Mouse (Mus musculus): ENCODE results near the gene Aldh2. TPM values are rescaled to one million over a fixed set of nuclear protein-coding genes. Genes with fewer than 3 reads are reported as not detected.
"Not testable (repeated sequence)": the region's sequence is repeated elsewhere in the genome, so short reads cannot be mapped to it uniquely, and the experiment has no call there.

Aldh2 gene
- total RNA-seq, 2 experiments from 2014 or later, result 111 to 120 TPM

DNA sequence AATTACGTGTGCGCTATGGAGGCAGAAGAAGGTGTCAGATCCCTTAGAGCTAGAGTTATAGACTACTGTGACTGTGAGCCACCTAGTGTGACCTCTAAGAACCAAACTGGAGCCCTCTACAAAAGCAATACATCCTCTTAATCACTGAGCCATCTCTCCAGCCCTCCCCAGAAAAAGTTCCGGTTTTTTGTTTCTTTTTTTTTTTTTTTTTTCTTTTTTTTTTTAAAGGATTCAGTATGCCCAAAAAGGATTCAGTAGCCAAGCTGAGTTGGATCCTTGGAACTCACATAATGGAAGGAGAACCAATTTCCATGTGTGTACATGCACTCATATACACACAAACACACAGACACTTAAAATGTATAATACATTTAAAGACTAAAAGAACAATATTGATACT lies 50.3 kb downstream of the Aldh2 start:
- intact Hi-C loops (cut with DNase I), result no loop called here
- H3K27ac ChIP-seq, result no peak overlapping the region
- TF ChIP-seq CTCF (IDR thresholded peaks at IDR 0.05), result no peak
- H3K4me3 ChIP-seq, result no peak overlapping the region
- no peak for DNase-seq (ENCODE audit: extremely low spot score in 1 of 2, low spot score in 2 of 2)

DNA sequence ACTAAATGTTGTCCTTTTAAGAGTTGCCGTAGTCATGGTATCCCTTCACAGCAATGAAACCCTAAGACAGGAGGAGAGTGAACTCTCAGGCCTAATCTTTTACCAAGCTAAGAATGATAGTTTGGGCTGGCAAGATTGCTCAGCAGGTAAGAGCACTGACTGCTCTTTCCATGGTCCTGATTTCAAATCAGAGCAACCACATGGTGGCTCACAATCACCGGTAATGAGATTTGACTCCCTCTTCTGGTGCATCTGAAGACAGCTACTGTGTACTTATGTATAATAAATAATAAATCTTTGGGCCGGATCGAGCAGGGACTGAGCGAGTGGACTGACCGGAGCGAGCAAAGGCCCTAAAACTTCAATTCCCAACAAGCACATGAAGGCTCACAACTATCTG lies 52.4 kb downstream of the Aldh2 start:
- intact Hi-C loops (cut with DNase I), result no loop called here
- DNase-seq (ENCODE audit: extremely low spot score in 1 of 2, low spot score in 2 of 2), result no peak
- TF ChIP-seq CTCF (IDR thresholded peaks at IDR 0.05), result peak; percentile 28
- Histone ChIP-seq H3K27ac (no peak overlapping the region), H3K4me3 (no peak overlapping the region)

DNA sequence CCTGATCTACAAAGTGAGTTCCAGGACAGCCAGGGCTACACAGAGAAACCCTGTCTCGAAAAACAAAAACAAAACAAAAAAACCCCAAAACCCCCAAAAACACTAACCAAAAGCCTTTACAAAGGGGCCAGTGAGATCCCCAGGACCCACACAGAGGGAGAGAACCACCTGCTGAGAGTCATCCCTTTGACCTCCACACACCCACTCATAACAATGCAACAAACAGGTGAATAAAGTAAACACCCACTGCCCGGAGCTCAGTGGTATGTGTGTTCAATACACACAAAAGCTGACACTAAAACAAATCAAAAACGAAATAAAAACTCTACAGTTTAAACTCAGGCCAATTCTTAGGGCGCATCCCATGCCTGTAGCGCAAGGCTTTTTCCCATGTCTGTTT lies 53.6 kb downstream of the Aldh2 start:
- no peak for DNase-seq (ENCODE audit: extremely low spot score in 1 of 2, low spot score in 2 of 2)
- TF ChIP-seq CTCF (IDR thresholded peaks at IDR 0.05), result no peak
- no peak overlapping the region for H3K4me3 ChIP-seq
- H3K27ac ChIP-seq, result no peak overlapping the region
- intact Hi-C loops (cut with DNase I), result no loop called here

DNA sequence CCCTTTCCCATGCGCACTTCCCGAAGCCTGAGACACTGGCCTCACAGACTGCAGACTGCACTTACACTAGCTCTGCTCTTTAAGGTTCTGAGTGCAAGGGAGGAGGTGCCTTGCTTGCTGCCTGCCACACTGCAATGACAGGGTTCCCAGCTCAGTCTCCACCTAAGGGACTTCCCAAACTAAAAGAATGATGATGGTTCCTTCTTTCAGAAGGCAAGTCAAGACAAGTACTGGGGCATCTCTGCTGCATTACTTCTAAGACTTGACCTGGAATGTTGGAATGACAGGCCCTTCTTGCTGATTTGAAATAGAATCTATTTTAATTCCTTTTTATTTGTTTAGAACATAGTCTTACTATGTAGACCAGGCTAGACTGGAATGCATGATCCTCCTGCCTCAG lies 56.0 kb downstream of the Aldh2 start:
- Histone ChIP-seq H3K4me3 (no peak overlapping the region), H3K27ac (no peak overlapping the region)
- intact Hi-C loops (cut with DNase I), result no loop called here
- no peak for DNase-seq (ENCODE audit: extremely low spot score in 1 of 2, low spot score in 2 of 2)
- TF ChIP-seq CTCF (IDR thresholded peaks at IDR 0.05), result no peak

DNA sequence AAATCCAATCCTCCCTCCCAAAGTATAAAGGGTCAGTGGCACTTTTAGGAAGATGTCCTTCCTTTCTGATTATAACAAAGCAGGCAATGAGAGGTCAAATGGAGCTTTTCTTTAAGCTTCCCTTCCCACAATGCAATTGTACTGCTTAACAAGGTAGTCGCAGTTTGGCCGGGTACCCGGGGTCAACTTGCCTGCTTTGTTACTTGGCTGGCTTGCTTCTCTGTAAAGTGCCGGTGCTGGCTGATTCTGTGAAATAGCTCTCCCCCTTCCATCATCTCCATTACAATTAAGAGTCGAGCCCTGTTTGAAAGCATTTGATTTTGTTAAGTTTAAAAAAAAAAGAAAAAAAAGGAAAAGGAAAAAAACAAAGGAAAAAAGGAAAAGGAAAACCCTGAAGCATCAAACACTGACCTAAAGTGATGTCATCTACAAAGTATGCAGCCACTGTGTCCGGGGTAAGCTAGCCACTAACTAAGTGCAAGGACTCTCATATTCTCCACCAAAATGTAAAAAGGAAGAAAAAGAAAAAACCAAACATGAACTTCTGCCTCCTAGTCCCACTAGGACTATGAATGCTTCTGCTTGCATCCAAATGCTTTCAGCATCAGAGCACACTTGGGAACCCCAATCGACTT lies 56.6 kb downstream of the Aldh2 start:
- TF ChIP-seq CTCF (IDR thresholded peaks at IDR 0.05), result no peak
- intact Hi-C loops (cut with DNase I), result no loop called here
- DNase-seq (ENCODE audit: extremely low spot score in 1 of 2, low spot score in 2 of 2), result no peak

DNA sequence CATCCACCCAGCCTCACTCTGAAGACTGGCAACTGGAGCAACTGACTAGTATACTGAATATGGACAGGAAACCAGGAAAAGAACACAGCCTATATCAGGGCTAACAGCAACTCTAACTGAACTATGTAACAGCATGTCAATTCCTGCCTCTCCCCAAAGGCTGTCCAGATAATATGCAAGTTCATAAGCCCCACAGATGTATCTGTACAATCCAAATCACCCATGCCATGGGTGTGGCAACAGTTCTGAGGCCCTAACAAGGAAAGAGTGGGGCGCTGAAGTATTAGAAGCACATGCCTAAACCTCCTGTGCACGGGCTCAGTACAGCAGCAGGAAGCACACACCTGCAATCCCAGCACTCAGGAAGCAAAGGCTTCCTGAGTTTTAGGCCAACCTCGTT lies 58.5 kb downstream of the Aldh2 start:
- Histone ChIP-seq H3K27ac (no peak overlapping the region), H3K4me3 (no peak overlapping the region)
- no peak for DNase-seq (ENCODE audit: extremely low spot score in 1 of 2, low spot score in 2 of 2)
- intact Hi-C loops (cut with DNase I), result no loop called here
- TF ChIP-seq CTCF (IDR thresholded peaks at IDR 0.05), result no peak

More for the DNA sequence above, 56.6 kb downstream of the Aldh2 start:
- Histone ChIP-seq H3K27ac (no peak overlapping the region), H3K4me3 (no peak overlapping the region)

DNA sequence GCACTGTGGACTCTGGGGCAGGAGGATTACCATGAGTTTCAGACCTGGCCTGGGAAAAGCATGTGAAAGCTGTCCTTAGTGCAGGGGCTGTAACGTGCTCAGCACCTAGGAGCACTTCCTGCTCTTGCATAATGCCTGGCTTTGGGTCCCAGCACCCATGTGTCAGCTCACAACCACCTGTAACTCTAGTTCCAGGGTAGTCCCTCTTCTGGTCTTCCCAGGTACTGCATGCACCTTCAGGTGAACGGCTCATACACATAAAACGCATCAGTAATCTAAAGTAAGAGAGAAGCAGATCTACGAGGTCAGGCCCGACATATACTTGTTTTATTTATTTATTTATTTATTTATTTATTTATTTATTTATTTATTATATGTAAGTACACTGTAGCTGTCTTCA lies 59.1 kb downstream of the Aldh2 start:
- peak; percentile 45 for TF ChIP-seq CTCF (IDR thresholded peaks at IDR 0.05)

DNA sequence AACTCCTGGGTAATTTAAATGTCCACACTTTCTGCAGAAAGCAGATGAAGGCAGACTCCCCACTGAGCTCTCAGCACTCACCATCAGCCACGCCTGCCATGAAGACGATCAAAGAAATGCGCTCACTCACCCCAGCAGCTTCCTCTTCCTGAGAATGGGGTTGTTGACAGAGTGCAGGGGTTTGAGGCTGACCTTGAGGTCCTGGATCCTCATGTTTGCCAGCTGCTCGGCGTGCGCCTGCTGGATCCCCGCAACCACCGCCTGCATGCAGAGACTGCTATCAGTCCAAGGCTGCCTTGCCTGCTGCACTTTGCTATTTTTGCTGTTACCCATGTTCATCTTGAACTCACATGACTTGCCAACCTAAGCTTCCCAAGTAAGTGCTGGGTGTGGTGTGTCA lies 66.7 kb downstream of the Aldh2 start:
- H3K27ac ChIP-seq, result no peak overlapping the region
- no peak for DNase-seq (ENCODE audit: extremely low spot score in 1 of 2, low spot score in 2 of 2)
- no peak overlapping the region for H3K4me3 ChIP-seq
- no peak for TF ChIP-seq CTCF (IDR thresholded peaks at IDR 0.05)
- intact Hi-C loops (cut with DNase I), result no loop called here

More for the DNA sequence above, 59.1 kb downstream of the Aldh2 start:
- Histone ChIP-seq H3K4me3 (no peak overlapping the region), H3K27ac (no peak overlapping the region)
- no peak for DNase-seq (ENCODE audit: extremely low spot score in 1 of 2, low spot score in 2 of 2)
- intact Hi-C loops (cut with DNase I), result no loop called here

DNA sequence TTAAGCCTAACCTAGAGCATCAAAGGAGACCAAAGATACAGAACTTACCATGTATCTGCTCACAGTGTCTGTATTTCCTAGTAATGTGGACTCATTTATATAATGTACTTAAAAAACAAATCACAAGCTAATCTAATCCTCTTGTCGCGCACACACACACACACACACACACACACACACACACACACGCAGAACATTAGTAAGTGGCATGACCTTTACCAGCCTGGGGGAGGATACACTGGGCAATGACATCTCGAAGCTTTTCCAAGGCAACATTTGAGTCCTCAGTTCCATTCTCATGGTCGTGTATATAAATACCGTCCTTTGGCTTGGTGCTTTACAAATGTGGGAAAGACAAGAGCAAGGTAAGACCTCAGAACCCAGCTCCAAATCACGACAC lies 67.1 kb downstream of the Aldh2 start:
- no peak for TF ChIP-seq CTCF (IDR thresholded peaks at IDR 0.05)
- H3K27ac ChIP-seq, result no peak overlapping the region
- H3K4me3 ChIP-seq, result no peak overlapping the region
- DNase-seq (ENCODE audit: extremely low spot score in 1 of 2, low spot score in 2 of 2), result no peak
- intact Hi-C loops (cut with DNase I), result no loop called here

DNA sequence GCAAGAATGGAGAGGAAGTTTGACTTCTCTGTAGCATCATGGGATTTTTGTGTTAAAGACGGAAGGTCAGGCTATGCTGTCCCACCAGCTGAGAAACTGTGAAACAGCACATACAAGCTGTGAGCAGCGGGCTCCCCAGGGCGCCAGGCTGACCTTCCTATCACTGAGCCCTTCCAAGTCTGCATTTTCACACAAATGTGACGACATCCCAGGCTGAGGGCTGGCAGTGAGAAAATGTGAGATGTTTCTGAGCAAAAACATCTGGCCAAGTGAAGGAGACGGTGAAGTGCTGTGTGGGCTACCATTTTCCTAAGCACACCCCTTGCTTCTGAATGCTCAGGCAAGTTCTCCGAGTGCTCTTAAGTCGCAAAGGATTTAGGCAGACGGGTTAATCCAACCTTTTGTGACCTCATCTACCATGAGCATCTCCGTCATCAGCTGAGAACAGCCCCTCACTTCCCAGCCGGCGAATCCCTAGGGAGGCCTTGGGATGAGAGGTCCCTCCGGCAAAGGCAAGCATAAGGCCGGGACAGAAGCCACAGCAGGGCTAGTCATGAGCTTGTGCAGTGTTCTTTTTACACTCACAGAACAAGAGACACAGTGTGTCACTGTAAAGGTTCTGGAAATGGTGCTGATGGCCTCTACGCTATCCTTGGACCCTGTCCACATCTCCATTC lies 67.7 kb downstream of the Aldh2 start:
- Histone ChIP-seq H3K4me3 (no peak overlapping the region), H3K27ac (no peak overlapping the region)
- no peak for DNase-seq (ENCODE audit: extremely low spot score in 1 of 2, low spot score in 2 of 2)
- TF ChIP-seq CTCF (IDR thresholded peaks at IDR 0.05), result no peak
- intact Hi-C loops (cut with DNase I), result no loop called here

DNA sequence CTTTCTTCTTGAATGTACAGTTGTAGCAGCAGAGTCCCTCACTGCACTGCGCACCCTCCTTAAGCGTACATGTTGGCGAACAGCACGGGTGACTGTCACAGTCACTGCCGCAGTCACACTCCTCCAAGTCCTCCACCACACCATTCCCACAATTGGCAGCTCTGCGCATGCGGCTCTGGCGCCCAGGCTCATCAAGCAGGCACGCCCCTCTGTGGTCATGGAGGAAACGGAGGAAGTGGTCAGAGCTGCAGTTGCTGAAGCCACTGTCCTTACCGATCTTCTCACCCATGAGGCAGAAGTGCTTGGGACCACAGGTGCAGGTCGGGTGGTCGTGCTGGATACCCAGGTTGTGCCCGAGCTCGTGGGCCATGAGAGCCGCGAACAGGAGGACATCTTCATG lies 73.9 kb downstream of the Aldh2 start:
- H3K4me3 ChIP-seq; intact Hi-C loops (cut with DNase I); DNase-seq (ENCODE audit: extremely low spot score in 1 of 2, low spot score in 2 of 2); H3K27ac ChIP-seq: not testable (repeated sequence)

DNA sequence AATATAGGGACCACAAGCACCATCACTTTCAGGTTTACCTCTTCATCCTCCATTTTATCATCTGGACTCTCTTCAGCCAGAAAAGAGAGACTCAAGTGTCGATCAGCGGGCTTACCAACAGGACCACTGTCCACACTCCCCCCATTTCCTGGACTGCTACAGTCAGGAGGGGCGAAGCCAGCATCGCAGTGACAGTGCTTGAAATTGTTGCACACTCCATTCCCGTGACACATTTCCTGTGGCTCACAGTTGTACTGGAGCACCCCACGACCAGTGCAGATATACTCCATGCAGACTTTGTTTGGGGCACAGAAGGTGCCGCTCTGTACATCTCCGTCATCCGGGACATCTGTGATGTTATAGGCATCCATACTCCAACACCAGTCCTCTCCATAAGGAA lies 74.6 kb downstream of the Aldh2 start:
- no peak for TF ChIP-seq CTCF (IDR thresholded peaks at IDR 0.05)
- Histone ChIP-seq H3K27ac (no peak overlapping the region), H3K4me3 (no peak overlapping the region)
- intact Hi-C loops (cut with DNase I), result no loop called here
- DNase-seq (ENCODE audit: extremely low spot score in 1 of 2, low spot score in 2 of 2), result no peak

Other genes starting within 250 kb of the Aldh2 start
- gene Trafd1, start 208.2 kb downstream of the Aldh2 start, total RNA-seq (2021), result 10 to 100 TPM; 78.9 to 81.2 TPM
- gene Naa25, start 195.9 kb downstream of the Aldh2 start, total RNA-seq (2021), result 10 to 100 TPM; 42.9 to 43.3 TPM
- 1 to 10 TPM; 7.5 to 8.7 TPM for gene Tmem116, start 141.9 kb downstream of the Aldh2 start, total RNA-seq (2021)
- gene Erp29, start 141.3 kb downstream of the Aldh2 start, total RNA-seq (2021), result 100 to 1,000 TPM; 129 to 136 TPM
- gene Adam1b, start 90.4 kb downstream of the Aldh2 start, total RNA-seq (2021), result under 1 TPM in 1 of 2 experiments, not detected in 1; 0.12 TPM
- gene Adam1a, start 48.3 kb downstream of the Aldh2 start, total RNA-seq (2021), result 10 to 100 TPM; 12.1 to 14.9 TPM
- gene Gm42878, start 48.3 kb downstream of the Aldh2 start, total RNA-seq (2021), result under 1 TPM in 1 of 2 experiments, not detected in 1; 0.98 TPM
- 10 to 100 TPM; 60.1 to 75.3 TPM for gene Mapkapk5, start 47.9 kb downstream of the Aldh2 start, total RNA-seq (2021)
- 1 to 10 TPM; 6.1 to 6.9 TPM for gene Acad12, start 25.1 kb upstream of the Aldh2 start, total RNA-seq (2021)
- 1 to 10 TPM; 5.0 to 5.3 TPM for gene Acad10, start 66.7 kb upstream of the Aldh2 start, total RNA-seq (2021)
- gene Brap, start 66.7 kb upstream of the Aldh2 start, total RNA-seq (2021), result 10 to 100 TPM; 67.3 to 68.0 TPM
- 100 to 1,000 TPM; 248 to 251 TPM for gene Atxn2, start 117.5 kb upstream of the Aldh2 start, total RNA-seq (2021)
- 10 to 100 TPM; 21.2 to 27.5 TPM for gene Sh2b3, start 243.8 kb upstream of the Aldh2 start, total RNA-seq (2021)

Data from left cerebral cortex, adult 2 months (tissue).